17 mouse cellular contexts compared by ENCODE assay signal in genomic region chr3:26134839-26135651, GRCm38 (mm10).
A peak's percentile ranks its signal among the peaks of the same experiment; 100 is the strongest.
DNase-seq lines count a peak whose midpoint lies in the region; ATAC-seq and TF ChIP-seq lines count a peak whose summit lies in the region.
"Had no signal": no experiment of that assay in that cellular context is flagged by ENCODE, and none has a peak within 500 bp of the region (broad histone marks: within the 10 kb centered on the region; RNA-seq: fewer than 3 reads in every experiment).

No protein-coding gene starts in this region.

- H3K27ac ChIP-seq in layer of hippocampus, adult 2 months = peak overlapping the region; percentile 32
- no peak overlapping the region for H3K27ac ChIP-seq in forebrain, embryonic 16.5 days (ENCODE audit: low read length)
- H3K27ac ChIP-seq in midbrain, embryonic 12.5 days (replicated peaks) = no peak overlapping the region
- H3K27ac ChIP-seq in embryonic facial prominence, embryonic 10.5 days (replicated peaks) = no peak overlapping the region

- TF ChIP-seq CTCF in layer of hippocampus, adult 2 months (conservative IDR thresholded peaks at IDR 0.05) = no peak

- no peak overlapping the region for H3K9ac ChIP-seq in forebrain, embryonic 16.5 days (replicated peaks; ENCODE audit: low read depth, low read length)
- H3K9ac ChIP-seq in midbrain, embryonic 12.5 days (replicated peaks) = no peak overlapping the region

- WGBS in forebrain, embryonic 16.5 days = 15% methylated on average over 9 of the region's 9 CpGs
- WGBS in midbrain, embryonic 12.5 days = 13% methylated on average over 9 of the region's 9 CpGs
- WGBS in embryonic facial prominence, embryonic 10.5 days = 43% methylated on average over 9 of the region's 9 CpGs

- H3K4me1 ChIP-seq in forebrain, embryonic 16.5 days (replicated peaks; ENCODE audit: control insufficient read depth, insufficient read depth, low read length) = peaks cover 7% of the 10 kb centered on the region
- H3K4me1 ChIP-seq in midbrain, embryonic 12.5 days = peaks cover 8% of the 10 kb centered on the region
- H3K4me1 ChIP-seq in embryonic facial prominence, embryonic 10.5 days = no peaks in the 10 kb centered on the region

- peak; percentile 58 for ATAC-seq in forebrain, embryonic 16.5 days
- peak; percentile 63; the same call in 1 of the 2 replicates for ATAC-seq in midbrain, embryonic 12.5 days (ENCODE audit: low FRiP score, low read depth)

- H3K9me3 ChIP-seq in forebrain, embryonic 16.5 days (ENCODE audit: control insufficient read depth, low read length) = no peaks in the 10 kb centered on the region
- H3K9me3 ChIP-seq in midbrain, embryonic 12.5 days = no peaks in the 10 kb centered on the region
- no peaks in the 10 kb centered on the region for H3K9me3 ChIP-seq in embryonic facial prominence, embryonic 10.5 days

- H3K4me2 ChIP-seq in forebrain, embryonic 16.5 days (ENCODE audit: low read length) = peak overlapping the region; percentile 28
- H3K4me2 ChIP-seq in midbrain, embryonic 12.5 days (replicated peaks) = peak overlapping the region; percentile 28

- no peaks in the 10 kb centered on the region for H3K27me3 ChIP-seq in forebrain, embryonic 16.5 days (replicated peaks; ENCODE audit: control insufficient read depth, insufficient read depth, low read length)
- no peaks in the 10 kb centered on the region for H3K27me3 ChIP-seq in midbrain, embryonic 12.5 days
- H3K27me3 ChIP-seq in embryonic facial prominence, embryonic 10.5 days (replicated peaks; ENCODE audit: low read depth, poor library complexity, severe bottlenecking) = no peaks in the 10 kb centered on the region

- no peaks in the 10 kb centered on the region for H3K36me3 ChIP-seq in forebrain, embryonic 16.5 days (ENCODE audit: control insufficient read depth, insufficient read depth)
- no peaks in the 10 kb centered on the region for H3K36me3 ChIP-seq in midbrain, embryonic 12.5 days
- no peaks in the 10 kb centered on the region for H3K36me3 ChIP-seq in embryonic facial prominence, embryonic 10.5 days (replicated peaks)

- DNase-seq in layer of hippocampus, adult 2 months (ENCODE audit: low spot score in 2 of 2) = no peak
- no peak for DNase-seq in layer of hippocampus, postnatal 10 days (ENCODE audit: low spot score in 2 of 2)
- peak; percentile 52 for DNase-seq in retina, postnatal 1 day
- no peak for DNase-seq in embryonic facial prominence, embryonic 10.5 days (ENCODE audit: low spot score)
- no peak for DNase-seq in cerebellum, adult 11-12 months
- DNase-seq: adrenal gland, postnatal 14 days; heart, adult 18-20 months; heart, postnatal 14 days; kidney, adult 11 months; kidney, postnatal 14 days; lung, adult 18-20 months; lung, postnatal 4 days; spleen, adult 18-20 months; thymus, postnatal 36 days had no signal

- H3K4me3 ChIP-seq in layer of hippocampus, adult 2 months = peak overlapping the region; percentile 11; the same call in 1 of the 2 replicates
- no peak overlapping the region for H3K4me3 ChIP-seq in forebrain, embryonic 16.5 days (replicated peaks; ENCODE audit: low read length)
- H3K4me3 ChIP-seq in midbrain, embryonic 12.5 days = no peak overlapping the region
- no peak overlapping the region for H3K4me3 ChIP-seq in embryonic facial prominence, embryonic 10.5 days
- H3K4me3 ChIP-seq: myocyte had no signal
